Mouse (Mus musculus): Measurements from ENCODE around the gene Qsox1.

Qsox1 gene

DNA sequence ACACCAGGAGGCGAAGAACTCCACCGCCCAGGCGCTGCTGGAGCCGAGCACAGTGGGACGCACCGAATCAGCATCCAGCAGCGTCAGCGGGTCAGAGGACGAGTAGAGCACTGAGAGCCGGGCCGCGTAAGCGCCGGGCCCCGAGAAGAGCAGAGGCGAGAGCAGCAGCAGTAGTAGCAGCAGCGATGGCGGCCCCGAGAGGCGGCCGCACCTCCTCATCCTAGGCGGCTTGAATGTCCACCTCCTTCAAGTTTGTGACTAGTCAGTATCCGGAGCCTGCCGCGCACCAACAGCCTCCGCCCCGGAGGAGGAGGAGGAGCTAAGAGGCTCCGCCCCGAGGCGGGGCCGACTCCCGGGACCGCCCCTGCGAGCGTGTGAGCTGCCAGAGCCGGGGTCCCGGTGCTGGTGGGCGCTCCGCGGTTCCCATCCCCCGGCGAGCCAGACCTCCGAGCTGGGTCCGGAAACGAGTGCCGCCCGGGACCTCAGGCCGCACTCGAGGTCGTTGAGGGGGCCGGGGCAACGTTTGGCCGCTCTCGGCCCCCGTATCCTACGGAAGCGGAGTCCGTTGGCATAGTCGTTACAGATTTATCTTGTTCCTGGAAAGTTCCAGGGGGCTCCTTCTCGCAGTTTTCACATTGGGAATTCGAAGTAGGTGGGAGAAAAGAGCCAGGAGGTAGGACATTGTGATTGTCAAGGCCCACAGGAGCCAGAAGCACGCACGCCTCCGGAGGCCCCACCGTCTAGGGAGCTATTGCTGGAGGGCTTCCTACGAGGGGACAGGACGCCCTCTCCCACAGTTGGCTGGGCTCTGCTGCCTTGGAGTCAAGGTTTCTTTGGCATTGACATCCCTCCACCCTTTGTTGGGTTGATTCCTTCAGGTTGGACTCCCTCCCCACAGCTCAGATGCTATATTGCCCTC lies at the start of gene Qsox1:
TSS of gene Qsox1 (minus strand) at position 309 of the 919 bp plus-strand sequence.
- peak; percentile 86 for DNase-seq (ENCODE audit: low read depth, low spot score)

GRCm38 (mm10) chr1:155854926-155855702 lies 42.4 kb upstream of the Qsox1 start:
- no peak for DNase-seq (ENCODE audit: low read depth, low spot score)

DNA sequence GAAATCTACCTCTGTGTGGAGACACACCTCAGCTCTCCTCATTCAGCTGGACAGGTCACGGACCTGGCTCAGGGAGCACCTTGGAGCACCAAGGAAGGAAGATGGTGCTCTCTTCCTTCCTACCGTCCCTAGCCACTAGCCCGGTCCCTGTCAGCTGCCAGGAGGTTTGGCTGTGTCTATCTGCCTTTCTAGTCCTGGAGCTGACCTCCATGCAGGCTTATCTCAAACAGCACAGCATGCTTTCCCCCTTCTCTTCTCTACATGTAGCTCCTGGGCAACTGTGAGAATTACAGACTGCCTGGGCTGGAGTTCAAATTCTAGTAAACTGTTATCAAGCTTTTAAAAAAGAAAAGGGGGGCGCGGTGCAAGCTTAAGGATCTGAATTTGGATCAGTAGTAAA lies 40.3 kb upstream of the Qsox1 start:
- no peak for DNase-seq (ENCODE audit: low read depth, low spot score)

DNA sequence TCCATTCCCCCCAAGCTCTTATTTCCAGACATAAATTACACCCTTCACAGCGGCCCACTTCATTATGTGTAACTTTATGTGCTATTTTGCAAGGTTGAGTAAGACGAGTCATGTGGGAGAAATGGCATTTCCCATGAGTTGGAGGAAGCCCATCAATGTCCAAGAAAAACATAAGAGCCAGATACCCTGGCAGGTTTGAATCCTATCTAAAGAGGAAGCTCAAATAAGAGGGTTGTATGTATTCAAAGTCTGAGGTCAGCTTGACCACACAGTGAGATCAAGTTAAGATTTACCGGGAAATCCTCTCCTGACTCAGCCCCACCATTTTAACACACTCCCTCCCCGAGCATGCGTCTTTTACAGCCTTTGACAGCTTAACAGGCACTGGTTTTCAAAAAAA lies 31.5 kb upstream of the Qsox1 start:
- no peak for DNase-seq (ENCODE audit: low read depth, low spot score)

- DNase-seq (ENCODE audit: low read depth, low spot score): no peak
These were observed 30.8 kb upstream of the Qsox1 start for GRCm38 (mm10) chr1:155843538-155843937.

DNA sequence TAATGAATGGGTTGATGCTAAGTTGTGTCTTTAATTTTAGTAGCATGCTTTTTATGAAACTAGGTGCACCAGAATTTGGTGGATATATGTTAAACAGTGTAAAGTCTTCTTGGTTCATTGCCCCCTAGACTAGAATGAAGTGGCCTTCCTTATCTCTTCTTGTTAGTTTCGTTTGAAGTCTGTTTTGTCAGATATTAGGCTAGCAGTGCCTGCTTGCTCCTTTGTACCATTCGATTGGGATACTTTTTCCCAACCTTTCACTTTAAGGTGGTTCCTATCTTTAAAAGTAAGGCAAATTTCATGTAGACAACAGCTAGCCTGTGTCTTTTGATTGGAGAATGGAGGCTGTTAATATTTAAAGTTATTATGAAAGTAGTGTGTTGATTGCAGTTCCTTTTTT lies 23.0 kb upstream of the Qsox1 start:
- DNase-seq (ENCODE audit: low read depth, low spot score): no peak

DNA sequence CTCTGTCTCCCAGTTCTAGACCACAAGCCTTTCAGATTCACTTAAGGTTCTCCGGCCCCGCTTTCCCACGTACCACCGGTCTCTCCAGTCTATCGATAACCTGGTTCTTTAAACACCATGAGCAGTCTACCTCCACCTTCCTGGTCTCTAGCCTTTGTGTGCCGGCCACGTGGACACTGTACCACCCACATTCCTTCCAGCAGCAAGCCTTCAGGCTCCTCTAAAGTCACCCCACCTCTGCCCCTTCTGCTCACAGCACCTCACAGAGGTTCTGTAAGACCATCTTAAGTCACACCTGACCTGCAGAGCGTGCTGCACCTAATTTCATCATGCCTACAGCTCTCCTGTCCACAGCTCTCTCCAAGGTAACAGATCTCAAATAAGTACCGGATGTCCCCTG lies 20.9 kb upstream of the Qsox1 start:
- DNase-seq (ENCODE audit: low read depth, low spot score): no peak

- no peak for DNase-seq (ENCODE audit: low read depth, low spot score)
These were observed 19.3 kb upstream of the Qsox1 start for GRCm38 (mm10) chr1:155831958-155832357.

GRCm38 (mm10) chr1:155830861-155831260 lies 18.2 kb upstream of the Qsox1 start:
- no peak for DNase-seq (ENCODE audit: low read depth, low spot score)

DNA sequence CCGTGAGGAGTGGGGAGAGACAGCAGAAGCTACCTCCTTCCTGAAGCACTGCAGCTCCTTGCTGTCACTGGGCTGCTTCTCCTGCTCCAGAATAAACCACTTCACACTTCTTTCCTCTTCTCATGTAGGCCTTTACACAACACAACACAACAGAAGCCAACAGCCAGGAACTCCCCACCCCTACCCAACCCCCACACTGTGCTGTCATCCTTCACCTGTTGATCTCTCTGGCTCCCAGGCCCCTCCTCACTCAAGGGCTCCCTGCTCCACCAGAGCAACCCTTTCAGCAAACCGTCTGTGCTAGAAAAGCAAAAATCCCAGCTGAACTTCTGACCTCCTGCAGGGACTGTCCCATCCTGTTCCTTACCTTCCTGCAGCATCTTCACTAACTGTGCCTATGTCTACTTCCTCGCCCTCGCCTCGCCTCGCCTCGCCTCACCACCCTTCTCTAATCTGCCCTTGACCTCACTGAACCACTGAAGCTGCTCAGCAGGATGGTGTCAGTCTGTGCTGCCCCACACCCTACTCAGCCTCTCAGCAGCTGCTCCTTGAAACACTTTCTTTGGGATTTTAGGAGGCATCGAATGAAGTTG lies 15.1 kb upstream of the Qsox1 start:
- no peak for DNase-seq (ENCODE audit: low read depth, low spot score)

DNA sequence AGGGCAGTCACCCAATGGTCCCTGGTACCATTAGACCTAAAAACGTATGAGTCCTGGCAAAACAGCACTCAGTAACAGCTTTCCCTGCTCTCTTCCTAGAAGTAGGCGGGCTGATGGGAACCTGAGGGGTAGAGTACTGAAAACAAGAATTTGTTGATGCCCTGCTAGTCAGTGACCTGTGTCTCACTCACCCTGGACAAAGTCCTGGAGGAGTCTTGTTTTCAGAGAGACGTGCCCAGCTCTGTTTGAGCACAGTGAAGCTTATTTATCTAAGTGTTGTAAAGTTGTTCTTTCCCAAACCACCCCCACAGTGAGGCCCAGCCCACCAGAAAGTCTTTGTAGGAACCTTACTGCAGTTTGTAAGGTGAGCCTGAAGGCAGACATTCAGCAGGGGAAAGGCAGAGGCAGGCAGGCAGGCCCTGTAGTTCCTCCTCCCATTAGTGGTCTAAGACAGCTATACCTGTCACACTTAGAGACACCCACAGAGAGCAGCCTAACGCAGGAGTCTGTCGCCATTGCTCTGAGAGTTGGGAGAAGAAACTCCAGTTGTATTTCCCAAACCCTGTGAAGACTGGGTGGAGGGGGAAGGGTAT lies 14.2 kb upstream of the Qsox1 start:
- DNase-seq (ENCODE audit: low read depth, low spot score): no peak

GRCm38 (mm10) chr1:155825940-155826716 lies 13.4 kb upstream of the Qsox1 start:
- DNase-seq (ENCODE audit: low read depth, low spot score): no peak

DNA sequence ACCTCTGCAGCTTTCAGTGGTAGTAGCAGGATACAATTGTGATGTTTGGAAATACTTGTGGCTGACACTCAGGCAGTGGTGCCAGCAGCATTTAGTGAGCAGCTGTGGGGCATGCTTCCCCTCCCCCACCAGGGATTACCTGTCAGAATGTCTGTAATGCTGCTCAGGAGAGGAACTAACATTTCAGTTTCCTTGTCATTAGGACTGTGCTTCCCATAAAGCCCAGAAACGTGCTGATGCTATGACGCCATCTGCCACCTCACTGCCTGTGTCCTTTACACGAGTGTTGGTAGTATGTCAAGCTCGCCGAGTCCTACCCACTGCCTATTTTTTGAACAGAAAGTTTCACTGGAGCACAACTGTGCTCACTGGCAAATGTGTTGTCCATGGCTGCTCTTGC lies 8.0 kb upstream of the Qsox1 start:
- DNase-seq (ENCODE audit: low read depth, low spot score): no peak

GRCm38 (mm10) chr1:155816167-155816566 lies 3.5 kb upstream of the Qsox1 start:
- DNase-seq (ENCODE audit: low read depth, low spot score): no peak

DNA sequence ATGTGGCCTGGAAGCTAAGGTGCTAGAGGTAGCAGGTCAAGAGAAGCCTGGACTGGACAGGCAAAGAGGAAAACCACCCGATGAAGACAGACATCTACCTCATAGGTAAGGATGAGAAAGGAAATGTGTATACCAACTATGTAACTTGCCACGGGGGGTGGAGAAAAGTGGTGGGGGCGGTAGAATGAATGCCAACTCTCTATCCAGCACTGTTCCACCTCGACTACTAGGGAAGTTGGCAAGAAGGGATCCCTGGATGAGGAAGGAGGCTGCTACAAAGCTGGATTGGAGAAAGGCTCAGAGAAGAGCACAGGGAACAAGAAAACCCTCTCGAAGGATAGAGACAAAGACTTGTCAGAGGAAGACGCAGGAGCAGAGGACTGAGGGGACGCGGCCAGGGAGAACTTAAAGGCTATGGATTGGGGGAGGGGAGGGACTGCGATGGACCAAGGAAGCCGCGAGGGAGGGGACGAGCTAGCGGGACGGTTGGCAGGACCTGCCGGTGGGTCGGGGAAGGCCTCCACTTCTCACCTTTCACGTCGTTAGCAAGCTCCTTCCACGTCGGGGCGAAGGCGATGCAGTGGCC lies 601 bp downstream of the Qsox1 start:
- no peak for DNase-seq (ENCODE audit: low read depth, low spot score)

GRCm38 (mm10) chr1:155810616-155811015 lies 2.1 kb downstream of the Qsox1 start:
- no peak for DNase-seq (ENCODE audit: low read depth, low spot score)

GRCm38 (mm10) chr1:155809706-155810442 lies 2.8 kb downstream of the Qsox1 start:
- DNase-seq (ENCODE audit: low read depth, low spot score): no peak

- DNase-seq (ENCODE audit: low read depth, low spot score): no peak
These were observed 4.4 kb downstream of the Qsox1 start for GRCm38 (mm10) chr1:155808261-155808660.

DNA sequence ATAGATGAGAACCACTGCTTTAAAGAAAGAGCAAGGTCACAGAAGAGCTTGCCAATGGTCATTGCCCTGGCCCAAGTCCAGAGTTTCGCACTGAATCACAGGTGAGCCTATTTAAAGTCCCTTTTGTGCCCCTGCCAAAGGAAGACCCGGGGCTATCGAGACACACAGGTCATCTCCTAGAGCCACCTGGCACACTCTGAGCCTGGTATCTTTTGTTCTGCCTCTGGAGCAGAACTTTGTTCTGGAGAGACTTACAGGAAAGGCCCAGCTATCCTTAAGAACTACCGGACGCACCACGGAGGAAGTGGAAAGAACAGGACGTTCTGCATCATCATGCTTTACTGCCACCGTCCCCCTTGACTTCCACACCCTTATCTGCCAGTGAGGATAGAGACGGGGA lies 7.1 kb downstream of the Qsox1 start:
- no peak for DNase-seq (ENCODE audit: low read depth, low spot score)
